Mouse (Mus musculus) right cerebral cortex, postnatal 10 days (tissue): ENCODE measurements around the gene Ddb2.

Source experiments
- DNase-seq, 2 experiments: peaks; one replicate each; pipeline ENCODE4 v3.0.0; 2021; ENCODE audit warnings: low spot score in 2 of 2

Ddb2 gene

GRCm38 (mm10) chr2:91236601-91237510 lies at the start of gene Ddb2:
Gene Ddb2 (minus strand): TSS chr2:91236982.
- DNase-seq = peak; percentile 94 to 96

GRCm38 (mm10) chr2:91285885-91286505 lies 49.2 kb upstream of the Ddb2 start:
- peak; percentile 81 to 90 for DNase-seq

GRCm38 (mm10) chr2:91284375-91285199 lies 47.8 kb upstream of the Ddb2 start:
- peak; percentile 76 to 85 for DNase-seq

GRCm38 (mm10) chr2:91283972-91284371 lies 47.2 kb upstream of the Ddb2 start:
- no peak for DNase-seq

GRCm38 (mm10) chr2:91281366-91281765 lies 44.6 kb upstream of the Ddb2 start:
- no peak for DNase-seq

GRCm38 (mm10) chr2:91279372-91279755 lies 42.6 kb upstream of the Ddb2 start:
- DNase-seq = no peak

- peak in 1 of 2 experiments; percentile 74 for DNase-seq
Observed at GRCm38 (mm10) chr2:91278749-91279371, 42.1 kb upstream of the Ddb2 start.

GRCm38 (mm10) chr2:91269687-91270133 lies 32.9 kb upstream of the Ddb2 start:
- DNase-seq = no peak

- no peak for DNase-seq
Observed at GRCm38 (mm10) chr2:91268706-91269105, 31.9 kb upstream of the Ddb2 start.

GRCm38 (mm10) chr2:91268042-91268441 lies 31.3 kb upstream of the Ddb2 start:
- no peak for DNase-seq

- peak; percentile 99 to 100 for DNase-seq
Observed at GRCm38 (mm10) chr2:91264711-91265681, 28.2 kb upstream of the Ddb2 start, which contains the start of gene Arfgap2. Gene Arfgap2 (plus strand): TSS chr2:91264974.

- DNase-seq = no peak
Observed at GRCm38 (mm10) chr2:91263692-91264660, 27.2 kb upstream of the Ddb2 start.

- DNase-seq = no peak
Observed at GRCm38 (mm10) chr2:91259493-91259892, 22.7 kb upstream of the Ddb2 start.

GRCm38 (mm10) chr2:91258830-91259229 lies 22.0 kb upstream of the Ddb2 start:
- no peak for DNase-seq

GRCm38 (mm10) chr2:91258054-91258453 lies 21.3 kb upstream of the Ddb2 start:
- peak; percentile 83 to 86 for DNase-seq

GRCm38 (mm10) chr2:91257126-91257980 lies 20.6 kb upstream of the Ddb2 start:
- DNase-seq = peak; percentile 67 to 72

- DNase-seq = peak; percentile 70 to 71
Observed at GRCm38 (mm10) chr2:91256256-91257125, 19.7 kb upstream of the Ddb2 start.
